Mouse (Mus musculus) Patski (cell line): ENCODE measurements around the gene R3hdm4. TPM values are rescaled to one million over a fixed set of nuclear protein-coding genes. Genes with fewer than 3 reads are reported as not detected.

Experiments used
- ATAC-seq: fragments of 100-300 bp; one replicate; pipeline ENCODE4 v1.8.0; 2021
- CTCF ChIA-PET: fragments of 350-600 bp; sonication (Branson Sonifier 250); formaldehyde crosslinking; loops from one replicate; lab custom pipeline; 2022; ENCODE audit warnings: inconsistent platforms; lab: Charles Lee
- POLR2A ChIA-PET: fragments of 350-600 bp; sonication (Branson Sonifier 250); formaldehyde crosslinking; loops from one replicate; lab custom pipeline; 2022; ENCODE audit warnings: antibody characterized with exemption, inconsistent platforms; lab: Charles Lee
- DNase-seq: peaks from one replicate; pipeline ENCODE4 v3.0.0-alpha.2; 2011; ENCODE audit warnings: low read depth, low spot score
- H3K27me3 ChIP-seq: fragments of 371-371 bp; one replicate; pipeline ENCODE4 v1.5.1; 2021
- CTCF ChIP-seq: fragments of 100-300 bp; IDR thresholded peaks from one replicate; pipeline ENCODE4 v1.5.1; 2021
- in situ Hi-C: fragments of 300-500 bp; cut with MboI; formaldehyde crosslinking; loops from 3 replicates; pipeline ENCODE4 v1.11.1; 2018; ENCODE audit warnings: low pct_unique_long_range_greater_than_20kb, mixed read lengths
- polyA plus RNA-seq: library from polyadenylated mRNA; unstranded; gene quantifications from one replicate; pipeline ENCODE4 v1.2.3, GENCODE M21; 2021

R3hdm4 gene
- polyA plus RNA-seq, 1 experiment from 2014 or later: 101 TPM

DNA sequence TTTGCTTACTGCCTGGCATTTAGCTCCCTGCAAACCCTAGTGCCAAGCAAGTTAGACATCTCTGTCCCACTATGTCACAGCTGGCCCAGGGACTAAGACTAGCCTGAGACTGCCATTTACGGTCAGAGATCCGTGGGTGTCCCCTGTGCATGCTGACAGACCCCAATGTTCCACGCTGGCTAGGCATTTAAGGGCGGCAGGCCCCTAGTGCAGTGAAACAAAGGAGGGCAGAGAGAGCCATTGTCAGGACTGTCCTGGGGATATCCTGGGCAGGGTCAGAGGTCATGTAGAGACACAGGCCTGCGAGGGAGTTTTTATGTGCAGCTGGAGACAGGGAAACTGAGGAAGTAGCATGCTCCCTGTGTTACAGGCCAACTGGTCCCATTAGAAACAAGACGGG, 12.9 kb upstream of the R3hdm4 start:
- ChIA-PET POLR2A (interaction anchor here (2.6 kb wide), 1 partner anchor 16 kb away, joined by 8 read pairs; no protein-coding TSS in a partner anchor), CTCF (interaction anchor here (0.8 to 1.5 kb wide), 2 partner anchors 20 to 51 kb away, joined by 3 read pairs; no protein-coding TSS in a partner anchor)
- ATAC-seq: no peak
- no peak for TF ChIP-seq CTCF
- H3K27me3 ChIP-seq: no peaks in the 10 kb centered on the region
- in situ Hi-C loops: no loop called here
- DNase-seq: no peak

DNA sequence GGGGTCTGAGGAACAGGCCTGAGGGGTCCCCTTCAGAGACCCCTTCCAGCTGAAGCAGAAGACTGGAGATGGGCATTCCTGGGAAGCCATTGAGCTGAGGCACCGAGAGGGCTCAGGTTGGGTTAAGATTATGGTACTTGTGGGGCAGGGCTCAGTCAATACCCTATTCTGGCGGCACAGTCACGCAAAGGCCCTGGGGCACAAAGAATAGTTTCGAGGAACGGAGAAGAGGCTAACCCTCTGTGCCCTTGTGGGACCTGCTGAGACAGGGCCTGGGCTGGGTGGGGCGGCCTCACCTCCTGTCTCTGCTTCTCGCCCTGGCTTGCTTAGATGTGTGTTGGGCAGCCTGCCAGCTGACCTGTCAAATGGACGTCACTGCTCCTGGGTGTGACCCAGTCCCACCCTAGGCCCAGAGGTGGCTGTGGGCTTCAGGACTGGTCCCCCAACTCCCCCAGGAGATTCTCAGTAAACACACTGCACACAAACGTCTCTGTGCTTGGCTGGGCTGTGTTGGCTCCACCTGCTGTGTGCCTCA, 12.2 kb upstream of the R3hdm4 start:
- DNase-seq (no peak), ATAC-seq (no peak)
- no peaks in the 10 kb centered on the region for H3K27me3 ChIP-seq
- ChIA-PET CTCF (interaction anchor here (1.3 to 1.5 kb wide), 2 partner anchors 26 to 50 kb away, joined by 3 read pairs; no protein-coding TSS in a partner anchor), POLR2A (interaction anchor here (2.6 kb wide), 1 partner anchor 17 kb away, joined by 8 read pairs; no protein-coding TSS in a partner anchor)
- in situ Hi-C loops: no loop called here
- TF ChIP-seq CTCF: no peak

DNA sequence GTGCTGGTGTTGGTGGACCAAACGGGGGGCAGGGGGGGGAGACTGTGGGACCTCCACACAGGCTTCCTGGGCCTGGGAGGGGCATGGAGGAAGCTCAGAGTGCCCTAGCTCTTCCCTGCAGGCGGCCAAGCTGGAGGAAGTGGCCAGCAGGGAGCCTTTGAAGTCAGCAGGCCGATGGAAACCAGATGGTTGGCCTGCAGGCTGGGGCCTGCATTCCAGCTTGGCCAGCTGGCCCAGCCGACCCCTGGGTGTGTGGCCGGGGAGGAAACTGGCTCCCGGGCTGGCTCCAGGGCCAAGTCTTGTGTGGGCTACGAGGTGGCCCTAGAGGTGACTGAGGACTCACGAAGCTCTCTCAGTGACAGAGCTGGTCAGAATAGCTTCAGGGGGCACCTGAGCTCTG, 11.7 kb upstream of the R3hdm4 start:
- no peak for ATAC-seq
- in situ Hi-C loops: no loop called here
- ChIA-PET CTCF (interaction anchor here (1.3 to 1.5 kb wide), 2 partner anchors 27 to 50 kb away, joined by 3 read pairs; no protein-coding TSS in a partner anchor), POLR2A (interaction anchor here (2.6 kb wide), 1 partner anchor 17 kb away, joined by 8 read pairs; no protein-coding TSS in a partner anchor)
- H3K27me3 ChIP-seq: no peaks in the 10 kb centered on the region
- no peak for DNase-seq
- TF ChIP-seq CTCF: no peak

DNA sequence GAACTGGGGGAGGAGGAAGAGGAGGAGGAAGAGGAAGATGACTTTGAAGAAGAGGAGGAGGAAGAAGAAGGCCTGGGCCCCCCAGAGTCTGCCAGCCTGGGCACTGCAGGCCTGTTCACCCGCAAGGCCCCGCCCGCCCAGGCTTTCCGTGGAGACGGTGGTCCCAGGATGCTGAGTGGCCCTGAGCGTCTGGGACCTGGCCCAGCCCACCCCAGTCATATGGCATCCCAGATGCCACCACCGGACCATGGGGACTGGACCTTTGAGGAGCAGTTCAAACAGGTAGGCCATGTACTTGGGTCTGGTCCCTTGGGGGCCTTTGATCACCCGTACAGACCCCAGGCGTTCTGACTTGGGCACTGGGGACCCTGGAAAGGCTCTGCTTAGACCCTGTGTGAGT, 10.8 kb upstream of the R3hdm4 start:
- CTCF ChIA-PET: interaction anchor here (1.3 kb wide), 1 partner anchor 28 kb away, joined by 3 read pairs; no protein-coding TSS in a partner anchor
- POLR2A ChIA-PET: no interaction called here
- in situ Hi-C loops: no loop called here
- TF ChIP-seq CTCF: no peak
- DNase-seq (no peak), ATAC-seq (no peak)
- H3K27me3 ChIP-seq: no peaks in the 10 kb centered on the region

DNA sequence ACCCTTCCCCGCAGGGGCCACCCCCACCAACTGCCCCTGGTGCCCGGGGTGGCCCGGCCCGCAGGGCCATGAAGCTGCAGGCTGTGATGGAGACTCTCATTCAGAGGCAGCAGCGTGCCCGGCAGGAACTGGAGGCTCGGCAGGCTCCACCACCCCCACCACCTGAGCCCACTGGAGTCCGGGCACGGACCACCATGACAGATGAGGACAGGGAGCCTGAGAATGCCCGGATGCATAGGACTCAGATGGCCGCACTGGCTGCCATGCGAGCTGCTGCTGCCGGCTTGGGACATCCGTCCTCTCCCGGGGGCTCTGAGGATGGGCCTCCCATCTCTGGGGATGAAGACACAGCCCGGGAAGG, 9.8 kb upstream of the R3hdm4 start:
- DNase-seq (no peak), ATAC-seq (no peak)
- H3K27me3 ChIP-seq: no peaks in the 10 kb centered on the region
- ChIA-PET POLR2A (interaction anchor here (1.1 kb wide), 1 partner anchor 22 kb away, joined by 3 read pairs; the partner anchor contains the start of gene Med16), CTCF (no interaction called here)
- no peak for TF ChIP-seq CTCF
- in situ Hi-C loops: no loop called here

DNA sequence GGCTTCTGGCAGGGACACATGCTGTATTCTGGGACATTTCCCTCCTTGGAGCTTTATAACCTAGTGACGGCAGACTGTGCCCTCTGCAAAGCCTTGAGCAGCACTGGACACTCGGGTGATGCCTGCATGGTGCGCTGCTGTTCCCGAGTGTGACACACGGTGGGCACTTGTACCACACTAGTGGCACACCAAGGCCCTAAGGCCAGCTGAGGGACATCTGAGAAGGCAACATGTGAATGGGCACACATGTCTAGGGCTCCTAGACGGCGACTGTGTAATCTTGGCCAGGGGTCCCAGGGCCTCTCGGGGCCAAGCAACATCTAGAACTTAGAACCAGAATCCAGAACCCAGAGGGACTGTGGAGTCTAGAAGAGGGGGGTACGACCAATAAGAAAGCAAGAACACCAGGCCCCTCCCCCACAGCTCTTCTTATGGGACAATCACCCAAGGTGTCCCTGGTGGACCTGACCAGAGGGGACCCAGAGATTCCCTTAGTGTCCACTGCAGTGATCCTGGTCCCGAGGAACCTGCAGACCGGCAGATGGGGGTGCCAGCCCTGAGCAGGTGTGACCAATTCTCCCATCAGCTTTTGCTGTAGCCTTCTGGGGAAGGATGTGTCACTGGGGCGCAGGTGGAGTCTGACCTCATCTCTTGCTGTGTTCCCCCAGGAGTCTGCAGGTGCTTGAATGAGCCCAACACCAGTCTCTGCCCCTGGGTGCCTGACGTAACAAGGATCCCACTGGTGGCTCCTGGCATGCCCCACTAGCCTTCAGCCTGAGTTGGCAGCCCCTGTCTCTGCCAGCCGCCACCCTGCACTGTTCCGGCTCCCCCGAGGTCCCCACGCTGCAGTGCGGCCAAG, 9.2 kb upstream of the R3hdm4 start:
- DNase-seq (no peak), ATAC-seq (no peak)
- in situ Hi-C loops: no loop called here
- ChIA-PET POLR2A (interaction anchor here (1.1 kb wide), 1 partner anchor 22 kb away, joined by 3 read pairs; the partner anchor contains the start of gene Med16), CTCF (interaction anchor here (1.0 kb wide), 1 partner anchor 28 kb away, joined by 3 read pairs; no protein-coding TSS in a partner anchor)
- TF ChIP-seq CTCF: no peak
- H3K27me3 ChIP-seq: no peaks in the 10 kb centered on the region

DNA sequence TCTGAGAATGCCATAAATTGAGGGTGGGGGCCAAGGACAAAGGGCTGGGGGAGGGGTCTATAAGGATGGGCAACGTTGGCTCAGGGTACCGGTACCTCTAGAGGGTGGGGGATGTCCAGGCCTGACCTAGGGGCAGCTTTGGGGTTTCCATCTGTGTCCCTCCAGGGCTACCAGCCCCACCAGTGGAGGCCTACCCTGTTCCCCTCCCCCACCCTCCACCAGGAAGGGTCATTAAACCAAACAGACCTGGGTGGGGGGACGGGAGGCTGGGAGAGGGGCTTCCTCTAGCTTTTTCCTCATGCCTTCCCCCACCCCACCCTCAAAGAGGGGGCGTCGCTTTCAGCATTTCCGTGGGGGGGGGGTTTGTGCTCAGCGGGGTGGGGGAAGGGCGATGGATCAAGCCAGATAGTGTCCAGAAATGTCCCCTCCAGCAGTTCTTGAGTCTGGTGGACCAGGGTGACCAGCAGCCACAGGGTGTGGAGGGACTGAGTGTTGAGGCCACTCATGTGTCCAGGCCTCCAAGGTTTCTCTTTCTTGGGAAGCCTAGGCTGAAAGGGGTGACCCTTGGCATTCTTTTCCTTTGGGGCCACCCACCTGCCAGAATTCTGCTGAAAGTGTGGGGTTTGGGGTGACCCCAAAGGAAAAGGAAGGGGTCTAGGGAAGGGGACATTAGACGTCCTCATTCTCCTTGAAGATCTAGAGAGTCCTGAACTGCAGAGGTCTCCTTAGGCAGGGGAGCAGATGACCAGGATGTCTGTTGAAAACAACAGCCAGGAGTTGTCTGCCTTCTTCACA, 8.1 kb upstream of the R3hdm4 start:
- POLR2A ChIA-PET: interaction anchor here (0.6 to 1.1 kb wide), 2 partner anchors 56 to 85 kb away, joined by 3 read pairs; no protein-coding TSS in a partner anchor
- TF ChIP-seq CTCF: no peak
- in situ Hi-C loops: no loop called here
- ATAC-seq (no peak), DNase-seq (no peak)
- CTCF ChIA-PET: interaction anchor here (1.0 to 1.5 kb wide), 2 partner anchors 29 kb away, joined by 3 to 10 read pairs; no protein-coding TSS in a partner anchor
- no peaks in the 10 kb centered on the region for H3K27me3 ChIP-seq

DNA sequence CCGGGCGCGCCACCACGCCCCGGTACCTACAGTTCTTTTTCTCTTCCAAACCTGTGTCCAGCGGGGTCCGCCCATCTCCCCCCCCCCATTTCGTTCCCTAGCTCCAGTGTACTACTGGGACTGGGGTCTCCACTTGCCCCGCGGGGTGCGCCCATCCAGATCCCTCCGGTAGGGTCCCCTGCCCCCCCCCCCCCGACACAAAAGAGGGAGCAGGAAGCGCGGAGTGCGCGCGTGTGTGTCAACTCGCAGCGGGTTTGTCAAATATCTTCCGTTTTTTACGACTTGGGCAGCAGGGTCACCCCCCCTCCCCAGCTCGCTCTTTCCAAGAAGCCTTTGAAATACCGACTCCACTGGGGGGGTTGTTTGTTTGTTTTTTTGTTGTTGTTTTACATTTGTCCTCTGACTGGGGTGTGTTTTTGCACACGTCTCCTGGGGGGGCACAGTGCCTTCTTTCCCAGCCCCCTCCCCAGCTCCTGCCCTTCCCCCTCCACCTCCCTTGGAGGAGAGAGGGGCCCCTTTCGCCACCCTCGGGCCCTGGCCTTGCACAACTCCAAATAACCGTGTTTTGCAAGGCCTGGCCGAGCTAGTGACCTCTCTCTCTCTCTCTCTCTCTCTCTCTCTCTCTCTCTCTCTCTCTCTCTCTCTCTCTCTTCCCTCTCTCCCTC, 7.2 kb upstream of the R3hdm4 start:
- H3K27me3 ChIP-seq: no peaks in the 10 kb centered on the region
- DNase-seq (no peak), ATAC-seq (no peak)
- POLR2A ChIA-PET: interaction anchor here (0.6 to 2.2 kb wide), 10 partner anchors 8 to 224 kb away, joined by 3 to 10 read pairs (median 4); partner anchors contain the start of gene Kiss1r
- in situ Hi-C loops: no loop called here
- CTCF ChIA-PET: interaction anchor here (1.5 kb wide), 1 partner anchor 30 kb away, joined by 10 read pairs; no protein-coding TSS in a partner anchor
- no peak for TF ChIP-seq CTCF

DNA sequence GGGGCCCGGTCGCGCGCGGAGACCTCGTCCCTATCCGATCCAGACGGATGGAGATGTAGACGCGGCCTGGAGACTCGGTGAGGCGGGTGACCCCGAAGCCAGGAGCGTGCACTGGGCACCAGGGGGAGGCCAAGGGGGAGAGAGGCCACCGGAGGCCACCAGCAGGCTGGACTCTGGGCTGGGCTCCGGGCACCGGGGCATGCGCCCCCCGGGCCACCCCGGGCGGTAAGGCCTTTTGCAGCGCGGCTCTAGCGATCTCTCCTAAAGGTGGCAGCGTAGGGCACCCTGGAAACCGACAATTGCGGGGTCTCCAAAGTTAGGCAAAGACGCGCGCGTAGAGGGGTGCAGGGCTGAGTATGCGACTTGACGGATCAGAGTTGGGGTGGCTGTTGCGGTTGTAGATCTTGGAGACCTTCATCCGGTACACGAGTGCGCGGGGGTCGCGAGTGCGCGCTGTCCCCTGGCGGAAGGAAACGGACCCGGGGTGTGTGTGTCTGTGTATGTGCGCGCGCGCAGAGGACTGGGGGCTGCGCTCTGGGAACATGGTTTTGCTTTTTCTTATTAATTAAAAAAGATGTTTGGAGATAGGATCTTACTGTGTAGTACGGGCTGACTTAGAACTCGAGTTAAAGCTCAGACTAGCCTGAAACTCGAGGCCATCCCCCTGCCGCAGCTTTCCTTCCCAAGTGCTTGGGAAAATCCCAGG, 6.5 kb upstream of the R3hdm4 start:
- POLR2A ChIA-PET: interaction anchor here (0.7 to 2.2 kb wide), 9 partner anchors 9 to 225 kb away, joined by 3 to 10 read pairs (median 5); partner anchors contain the start of gene Kiss1r
- H3K27me3 ChIP-seq: no peaks in the 10 kb centered on the region
- TF ChIP-seq CTCF: no peak
- in situ Hi-C loops: no loop called here
- no peak for DNase-seq
- peak; percentile 5 for ATAC-seq
- CTCF ChIA-PET: interaction anchor here (1.5 kb wide), 1 partner anchor 30 kb away, joined by 10 read pairs; no protein-coding TSS in a partner anchor
